Mouse (Mus musculus) liver, postnatal 0 days (tissue): ENCODE results near the gene Map4k2.

Experiments used
- CTCF ChIP-seq: sonication (generic); IDR thresholded peaks from 2 replicates; pipeline ENCODE4 v1.5.1; 2016; ENCODE audit warnings: antibody characterized with exemption, low read depth
- EP300 ChIP-seq: IDR thresholded peaks from 2 replicates; pipeline ENCODE4 v1.6.1; 2016; ENCODE audit warnings: antibody characterized with exemption, low read depth, mild to moderate bottlenecking

DNA sequence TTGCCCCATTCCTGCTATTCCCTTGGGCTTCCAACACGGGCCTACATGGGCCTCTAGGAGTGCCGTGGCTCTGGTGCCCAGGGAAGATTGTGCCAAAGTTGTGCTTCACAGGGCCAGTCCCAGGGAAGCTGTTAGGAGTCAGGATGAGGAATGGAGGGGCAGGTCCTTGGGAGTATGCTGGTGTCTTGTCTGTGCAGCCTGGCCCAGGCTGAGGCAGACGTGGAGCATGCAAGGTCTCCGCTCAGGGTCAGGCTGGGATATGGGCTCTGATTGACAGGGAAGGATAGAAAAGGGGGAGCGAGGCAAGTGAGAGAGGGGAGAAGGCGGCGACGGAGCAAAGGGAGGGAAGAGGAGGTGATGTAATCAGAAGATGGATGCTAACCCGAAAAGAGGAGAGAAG lies 16.2 kb upstream of the Map4k2 start:
- no peak for TF ChIP-seq CTCF
- no peak for TF ChIP-seq EP300
